Mouse (Mus musculus): Measurements from ENCODE around the gene Eif4b. TPM values are rescaled to one million over a fixed set of nuclear protein-coding genes. Genes with fewer than 3 reads are reported as not detected.

The Eif4b gene
- polyA plus RNA-seq, 1 experiment from 2014 or later, result 98.8 TPM

DNA sequence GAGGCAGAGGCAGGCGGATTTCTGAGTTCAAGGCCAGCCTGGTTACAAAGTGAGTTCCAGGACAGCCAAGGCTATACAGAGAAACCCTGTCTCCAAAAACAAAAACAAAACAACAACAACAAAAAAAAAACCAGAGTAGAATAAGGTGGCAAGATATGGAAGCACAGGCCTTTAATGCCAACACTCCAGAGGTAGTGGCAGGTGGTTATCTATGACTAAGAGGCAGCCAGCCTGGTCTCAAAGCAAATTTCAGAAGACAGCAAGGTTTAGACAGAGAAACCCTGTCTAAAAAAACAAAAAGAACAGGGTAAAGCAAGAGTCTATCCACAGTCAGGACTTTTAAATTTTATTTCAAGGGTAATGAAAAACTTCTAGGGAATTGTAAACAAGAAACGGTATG is 61.1 kb downstream of the Eif4b start:
- Histone ChIP-seq H3K4me1 (ENCODE audit: control insufficient read depth, insufficient read depth, low read length) (peaks cover 9% of the 10 kb centered on the region; the same call in 1 of the 2 replicates), H3K4me3 (replicated peaks; ENCODE audit: low read depth, low read length) (peak overlapping the region; percentile 79; the same call in 1 of the 2 replicates), H3K27ac (replicated peaks; ENCODE audit: low read depth, low read length) (no peak overlapping the region), H3K27me3 (ENCODE audit: control insufficient read depth, insufficient read depth, low read length) (no peaks in the 10 kb centered on the region), H3K9me3 (ENCODE audit: control insufficient read depth, low read length) (no peaks in the 10 kb centered on the region), H3K36me3 (ENCODE audit: control insufficient read depth, insufficient read depth, low read length) (peaks cover 37% of the 10 kb centered on the region), H3K9ac (replicated peaks; ENCODE audit: low read length) (peak overlapping the region; percentile 89), H3K4me2 (ENCODE audit: low read length) (peak overlapping the region; percentile 83)
- ATAC-seq (ENCODE audit: low FRiP score, low TSS enrichment) (no peak), DNase-seq (no peak)
- 96% methylated on average over 2 of the region's 2 CpGs for WGBS

DNA sequence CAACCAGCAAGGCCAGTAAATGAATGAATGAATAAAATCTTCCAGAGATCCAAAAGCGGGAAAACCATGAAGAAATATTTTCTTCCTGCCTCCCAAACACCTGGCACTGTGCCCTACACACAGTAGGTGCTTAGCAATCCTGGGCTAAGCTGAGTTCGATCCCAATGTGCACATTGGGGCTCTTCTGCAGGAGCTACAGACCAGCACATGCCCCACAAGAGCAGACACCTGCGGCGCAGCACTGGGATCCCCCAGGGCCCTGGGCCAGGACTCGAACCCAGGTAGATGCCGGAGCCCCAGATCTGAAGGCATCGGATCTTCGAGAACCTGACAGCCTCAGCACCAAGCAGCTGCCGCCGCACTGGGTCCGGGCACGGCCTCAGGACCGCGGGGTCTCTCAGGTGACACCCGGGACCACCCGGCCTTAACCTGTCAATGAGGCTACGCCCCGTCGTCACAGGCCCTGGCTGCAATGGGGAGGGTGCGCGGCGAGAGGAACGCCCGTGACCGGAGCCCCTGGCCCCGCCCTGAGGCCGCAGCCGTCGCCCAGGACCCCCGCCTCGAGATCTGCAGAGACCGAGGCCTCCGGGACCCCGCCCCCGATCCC is 62.1 kb downstream of the Eif4b start:
- Histone ChIP-seq H3K9ac (replicated peaks; ENCODE audit: low read length) (peak overlapping the region; percentile 89), H3K27ac (replicated peaks; ENCODE audit: low read depth, low read length) (peak overlapping the region; percentile 85), H3K4me2 (ENCODE audit: low read length) (peak overlapping the region; percentile 83), H3K36me3 (ENCODE audit: control insufficient read depth, insufficient read depth, low read length) (peaks cover 28% of the 10 kb centered on the region), H3K4me1 (ENCODE audit: control insufficient read depth, insufficient read depth, low read length) (peaks cover 9% of the 10 kb centered on the region; the same call in 1 of the 2 replicates), H3K9me3 (ENCODE audit: control insufficient read depth, low read length) (no peaks in the 10 kb centered on the region), H3K4me3 (replicated peaks; ENCODE audit: low read depth, low read length) (peak overlapping the region; percentile 79), H3K27me3 (ENCODE audit: control insufficient read depth, insufficient read depth, low read length) (no peaks in the 10 kb centered on the region)
- WGBS, result 3% methylated on average over 35 of the region's 35 CpGs
- DNase-seq, result no peak
- peak; percentile 83 for ATAC-seq (ENCODE audit: low FRiP score, low TSS enrichment)

DNA sequence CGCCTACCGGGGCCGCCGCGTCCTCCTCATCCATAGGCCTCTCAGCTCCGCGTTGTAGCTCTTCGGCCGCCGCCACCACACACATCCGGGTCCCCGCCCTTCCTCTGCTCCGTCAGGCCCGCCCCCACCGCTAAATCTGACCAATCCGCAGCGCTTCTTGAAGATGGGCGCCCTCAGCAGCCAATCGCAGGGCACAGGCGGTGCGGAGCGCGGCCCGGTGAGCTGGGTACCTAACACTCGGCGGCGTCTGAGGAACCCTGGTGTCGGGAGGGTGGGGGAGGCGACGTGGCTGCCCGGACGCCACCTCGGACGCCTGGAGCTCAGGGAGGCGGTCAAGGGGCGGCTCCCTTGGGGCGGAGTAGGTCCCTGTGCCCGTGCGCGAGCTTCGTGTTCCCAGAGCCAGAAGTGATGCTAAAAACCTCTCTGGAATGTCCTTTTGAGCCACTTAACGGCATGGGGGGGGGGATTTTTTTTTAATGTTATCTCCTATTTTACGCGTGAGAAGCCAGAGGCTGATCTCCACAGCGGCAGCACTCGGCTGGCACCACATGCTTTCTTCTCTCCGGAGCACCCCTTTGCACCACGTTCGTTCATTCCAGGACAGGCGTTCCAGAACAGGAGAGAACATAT is 62.7 kb downstream of the Eif4b start, which contains the start of gene Spryd3:
Gene Spryd3 (minus strand): TSS at position 106 of the 630 bp plus-strand sequence.
- H3K36me3 ChIP-seq (ENCODE audit: control insufficient read depth, insufficient read depth, low read length), result peaks cover 21% of the 10 kb centered on the region
- under 1% methylated on average over 50 of the region's 50 CpGs for WGBS
- peak within 1 kb of the TSS; percentile 85 for H3K27ac ChIP-seq (replicated peaks; ENCODE audit: low read depth, low read length)
- peak; percentile 99 for ATAC-seq (ENCODE audit: low FRiP score, low TSS enrichment)
- peak within 1 kb of the TSS; percentile 83 for H3K4me2 ChIP-seq (ENCODE audit: low read length)
- peak within 1 kb of the TSS; percentile 79 for H3K4me3 ChIP-seq (replicated peaks; ENCODE audit: low read depth, low read length)
- peaks cover 9% of the 10 kb centered on the region; the same call in 1 of the 2 replicates for H3K4me1 ChIP-seq (ENCODE audit: control insufficient read depth, insufficient read depth, low read length)
- peak within 1 kb of the TSS; percentile 89 for H3K9ac ChIP-seq (replicated peaks; ENCODE audit: low read length)
- peak; percentile 97 for DNase-seq
- H3K27me3 ChIP-seq (ENCODE audit: control insufficient read depth, insufficient read depth, low read length), result no peaks in the 10 kb centered on the region
- no peaks in the 10 kb centered on the region for H3K9me3 ChIP-seq (ENCODE audit: control insufficient read depth, low read length)

DNA sequence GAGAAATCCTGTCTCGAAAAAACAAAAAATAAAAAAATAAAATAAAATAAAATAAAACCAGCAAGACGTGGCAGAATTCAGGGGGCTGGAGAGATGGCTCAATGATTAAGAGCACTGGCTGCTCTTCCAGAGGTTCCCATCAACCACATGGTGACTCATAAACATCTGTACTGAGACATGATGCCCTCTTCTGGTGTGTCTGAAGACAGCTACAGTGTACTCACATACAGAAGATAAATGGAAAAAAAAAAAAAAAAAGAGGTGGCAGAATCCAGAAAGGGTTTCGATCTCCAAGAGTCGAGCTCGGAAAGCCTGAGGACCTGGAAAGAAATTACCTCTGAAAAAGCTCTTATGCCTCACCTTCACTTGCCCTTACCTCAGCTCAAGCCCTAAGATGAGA is 67.5 kb downstream of the Eif4b start:
- Histone ChIP-seq H3K4me3 (replicated peaks; ENCODE audit: low read depth, low read length) (no peak overlapping the region), H3K27me3 (ENCODE audit: control insufficient read depth, insufficient read depth, low read length) (peaks cover 23% of the 10 kb centered on the region), H3K4me1 (ENCODE audit: control insufficient read depth, insufficient read depth, low read length) (0 out of 2 replicates have a peak, but pooled peaks cover 3% of the 10 kb centered on the region), H3K36me3 (ENCODE audit: control insufficient read depth, insufficient read depth, low read length) (no peaks in the 10 kb centered on the region), H3K9me3 (ENCODE audit: control insufficient read depth, low read length) (no peaks in the 10 kb centered on the region), H3K9ac (replicated peaks; ENCODE audit: low read length) (no peak overlapping the region), H3K4me2 (ENCODE audit: low read length) (no peak overlapping the region), H3K27ac (replicated peaks; ENCODE audit: low read depth, low read length) (no peak overlapping the region)
- ATAC-seq (ENCODE audit: low FRiP score, low TSS enrichment), result no peak
- 86% methylated on average over 5 of the region's 5 CpGs for WGBS
- no peak for DNase-seq

DNA sequence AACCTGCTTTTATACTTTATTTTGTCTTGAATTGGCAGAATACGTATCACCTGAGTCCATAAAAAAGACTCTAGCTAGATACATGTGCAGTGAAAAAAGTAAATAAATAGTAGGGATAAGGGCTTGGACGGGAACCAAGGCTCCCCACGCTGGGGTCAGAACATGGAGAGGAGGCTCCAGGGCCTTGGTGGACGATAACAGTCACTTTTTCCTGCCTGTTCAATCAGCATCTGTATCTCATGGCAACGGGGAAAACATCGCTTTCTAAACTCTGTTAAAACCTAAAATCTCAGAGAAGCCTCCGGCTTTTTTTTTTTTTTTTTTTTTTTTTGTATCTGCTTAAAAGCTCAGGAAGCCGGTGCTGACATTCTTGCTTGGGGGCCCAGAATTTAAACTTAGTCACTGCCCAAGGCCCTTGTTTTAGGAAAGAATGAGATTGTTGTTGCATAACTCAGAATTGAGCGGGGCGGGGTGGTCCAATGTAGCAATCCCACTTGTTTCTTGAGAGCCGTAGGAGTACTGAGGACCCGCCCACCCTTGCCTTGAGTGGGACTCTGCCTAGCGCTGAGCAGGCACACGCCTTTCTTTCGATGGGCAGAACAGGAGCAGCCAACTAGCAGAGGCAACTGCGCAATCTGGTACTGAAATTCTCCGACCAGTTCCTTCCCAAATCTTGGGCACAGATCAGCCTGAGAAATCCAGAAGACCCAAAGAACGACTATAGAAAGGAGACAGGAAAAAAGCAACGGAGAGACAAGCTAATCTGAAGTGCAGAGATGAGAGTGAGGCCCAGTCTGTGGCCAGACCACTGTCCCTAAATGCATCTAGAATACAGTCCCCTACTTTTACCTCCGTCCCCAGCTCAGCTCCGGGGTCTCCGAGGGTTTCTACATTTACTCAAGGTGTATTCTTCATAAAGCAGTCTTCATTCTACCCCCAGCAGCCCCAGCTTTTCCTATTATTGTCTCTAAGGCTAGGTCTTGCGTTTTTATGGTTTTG is 69.6 kb downstream of the Eif4b start:
- no peak overlapping the region for H3K9ac ChIP-seq (replicated peaks; ENCODE audit: low read length)
- DNase-seq, result no peak
- H3K4me2 ChIP-seq (ENCODE audit: low read length), result no peak overlapping the region
- no peaks in the 10 kb centered on the region for H3K36me3 ChIP-seq (ENCODE audit: control insufficient read depth, insufficient read depth, low read length)
- no peak overlapping the region for H3K27ac ChIP-seq (replicated peaks; ENCODE audit: low read depth, low read length)
- 52% methylated on average over 23 of the region's 23 CpGs for WGBS
- H3K9me3 ChIP-seq (ENCODE audit: control insufficient read depth, low read length), result no peaks in the 10 kb centered on the region
- H3K4me3 ChIP-seq (replicated peaks; ENCODE audit: low read depth, low read length), result no peak overlapping the region
- 0 out of 2 replicates have a peak, but pooled peaks cover 3% of the 10 kb centered on the region for H3K4me1 ChIP-seq (ENCODE audit: control insufficient read depth, insufficient read depth, low read length)
- ATAC-seq (ENCODE audit: low FRiP score, low TSS enrichment), result no peak
- peaks cover 23% of the 10 kb centered on the region for H3K27me3 ChIP-seq (ENCODE audit: control insufficient read depth, insufficient read depth, low read length)

DNA sequence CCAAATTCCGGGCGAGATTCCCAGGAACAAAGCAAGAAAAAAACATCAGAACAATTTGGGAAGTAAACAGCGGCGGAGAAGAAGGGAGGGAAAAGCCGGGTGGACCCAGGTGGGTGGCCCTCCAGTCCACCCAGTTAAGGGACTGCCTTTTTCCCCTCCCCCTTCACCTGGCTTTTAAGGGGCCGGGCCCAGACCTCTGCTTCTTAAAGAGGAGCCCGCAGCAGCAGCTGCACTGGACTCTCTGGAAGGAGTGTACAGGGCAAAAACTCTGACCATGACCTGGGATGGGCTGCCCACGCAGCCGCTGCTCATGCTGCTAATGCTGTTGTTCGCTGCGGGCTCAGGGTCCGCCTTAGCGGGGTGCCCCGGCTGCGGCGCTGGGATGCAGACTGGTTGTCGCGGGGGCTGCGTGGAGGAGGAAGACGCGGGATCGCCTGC is 70.7 kb downstream of the Eif4b start, which contains the start of gene Igfbp6:
Gene Igfbp6 (plus strand): TSS at position 89 of the 438 bp plus-strand sequence.
- no peaks in the 10 kb centered on the region for H3K9me3 ChIP-seq (ENCODE audit: control insufficient read depth, low read length)
- no peak within 1 kb of the TSS; the same call in 1 of the 2 replicates for H3K4me3 ChIP-seq (replicated peaks; ENCODE audit: low read depth, low read length)
- DNase-seq (no peak), ATAC-seq (ENCODE audit: low FRiP score, low TSS enrichment) (no peak)
- 0 out of 2 replicates have a peak, but pooled peaks cover 3% of the 10 kb centered on the region for H3K4me1 ChIP-seq (ENCODE audit: control insufficient read depth, insufficient read depth, low read length)
- no peak within 1 kb of the TSS for H3K9ac ChIP-seq (replicated peaks; ENCODE audit: low read length)
- H3K27me3 ChIP-seq (ENCODE audit: control insufficient read depth, insufficient read depth, low read length), result peaks cover 23% of the 10 kb centered on the region
- H3K36me3 ChIP-seq (ENCODE audit: control insufficient read depth, insufficient read depth, low read length), result no peaks in the 10 kb centered on the region
- H3K27ac ChIP-seq (replicated peaks; ENCODE audit: low read depth, low read length), result no peak within 1 kb of the TSS
- peak within 1 kb of the TSS; percentile 19; the same call in 1 of the 2 replicates for H3K4me2 ChIP-seq (ENCODE audit: low read length)
- 4% methylated on average over 22 of the region's 22 CpGs for WGBS

DNA sequence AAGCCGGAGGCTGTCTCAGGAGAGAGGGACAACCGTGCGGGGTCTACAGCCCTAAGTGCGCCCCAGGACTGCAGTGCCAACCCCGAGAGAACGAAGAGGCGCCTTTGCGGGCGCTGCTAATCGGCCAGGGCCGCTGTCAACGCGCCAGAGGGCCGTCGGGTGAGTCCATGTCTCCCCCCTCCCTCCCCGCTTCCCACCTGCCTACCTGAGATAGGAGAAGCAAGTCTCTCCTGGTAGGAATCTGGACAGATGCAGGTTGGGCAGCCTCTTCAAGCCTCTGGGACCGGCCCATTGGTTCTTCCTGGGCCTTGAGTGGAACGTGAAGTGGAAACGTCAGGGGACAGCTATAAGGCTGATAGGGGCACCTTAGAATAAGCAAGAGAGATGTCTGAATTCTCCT is 71.2 kb downstream of the Eif4b start:
- Histone ChIP-seq H3K4me2 (ENCODE audit: low read length) (peak overlapping the region; percentile 19; the same call in 1 of the 2 replicates), H3K9ac (replicated peaks; ENCODE audit: low read length) (no peak overlapping the region)

DNA sequence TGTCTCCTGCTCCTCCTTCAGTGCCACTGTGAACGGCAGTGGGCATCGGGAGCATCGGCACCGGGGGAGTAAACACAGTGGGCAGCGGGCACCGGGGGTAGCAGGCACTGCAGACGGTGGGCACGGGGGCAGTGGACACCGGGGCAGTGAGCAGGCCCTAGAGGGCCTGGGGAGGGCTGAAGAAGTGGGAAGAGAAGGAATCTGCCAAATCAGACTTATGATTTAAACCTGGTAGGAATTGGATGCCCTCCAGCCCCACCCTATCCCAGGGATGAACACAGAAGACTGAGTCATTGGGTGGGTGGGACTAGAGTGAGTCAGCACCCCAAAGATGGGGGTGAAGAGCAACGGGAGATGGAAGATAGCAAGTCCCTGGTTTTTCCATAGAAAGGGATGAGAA is 71.8 kb downstream of the Eif4b start:
- DNase-seq, result no peak
- Histone ChIP-seq H3K4me3 (replicated peaks; ENCODE audit: low read depth, low read length) (no peak overlapping the region), H3K27ac (replicated peaks; ENCODE audit: low read depth, low read length) (no peak overlapping the region), H3K9ac (replicated peaks; ENCODE audit: low read length) (no peak overlapping the region), H3K9me3 (ENCODE audit: control insufficient read depth, low read length) (no peaks in the 10 kb centered on the region), H3K4me1 (ENCODE audit: control insufficient read depth, insufficient read depth, low read length) (0 out of 2 replicates have a peak, but pooled peaks cover 3% of the 10 kb centered on the region), H3K4me2 (ENCODE audit: low read length) (no peak overlapping the region), H3K27me3 (ENCODE audit: control insufficient read depth, insufficient read depth, low read length) (peaks cover 23% of the 10 kb centered on the region), H3K36me3 (ENCODE audit: control insufficient read depth, insufficient read depth, low read length) (no peaks in the 10 kb centered on the region)
- no peak for ATAC-seq (ENCODE audit: low FRiP score, low TSS enrichment)
- WGBS, result 92% methylated on average over 10 of the region's 10 CpGs

More for the DNA sequence above, 71.2 kb downstream of the Eif4b start:
- 10% methylated on average over 19 of the region's 19 CpGs for WGBS
- Histone ChIP-seq H3K9me3 (ENCODE audit: control insufficient read depth, low read length) (no peaks in the 10 kb centered on the region), H3K27ac (replicated peaks; ENCODE audit: low read depth, low read length) (no peak overlapping the region), H3K27me3 (ENCODE audit: control insufficient read depth, insufficient read depth, low read length) (peaks cover 23% of the 10 kb centered on the region), H3K4me3 (replicated peaks; ENCODE audit: low read depth, low read length) (no peak overlapping the region; the same call in 1 of the 2 replicates), H3K36me3 (ENCODE audit: control insufficient read depth, insufficient read depth, low read length) (no peaks in the 10 kb centered on the region), H3K4me1 (ENCODE audit: control insufficient read depth, insufficient read depth, low read length) (0 out of 2 replicates have a peak, but pooled peaks cover 3% of the 10 kb centered on the region)
- DNase-seq, result no peak
- ATAC-seq (ENCODE audit: low FRiP score, low TSS enrichment), result no peak

Measured in midbrain, embryonic 14.5 days (tissue).